Mouse (Mus musculus): ENCODE measurements around the gene Gm5244. TPM values are rescaled to one million over a fixed set of nuclear protein-coding genes. Genes with fewer than 3 reads are reported as not detected.

Gm5244 gene
- not detected in 2 replicates for polyA plus RNA-seq (2015; fragmentation: Nextera tagmentation; extraction: Ambion mirVana)

DNA sequence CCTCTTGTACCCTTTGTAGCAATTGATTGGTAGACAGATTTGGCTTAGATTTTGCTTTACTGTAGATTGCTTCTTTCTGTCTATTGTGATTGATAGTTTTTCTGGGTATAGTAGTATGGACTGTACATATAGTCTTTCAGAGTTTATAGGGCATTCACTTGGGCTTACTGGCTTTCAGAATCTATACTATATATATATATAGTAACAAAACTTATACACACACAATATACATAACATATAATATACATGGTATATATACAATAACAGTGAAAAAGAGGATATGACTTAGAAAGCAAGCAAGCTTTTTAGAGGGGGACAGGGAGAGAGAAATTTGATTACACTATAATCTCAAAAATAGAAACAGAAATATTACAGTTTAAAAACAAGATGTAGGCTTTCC, at the start of gene Gm5244:
TSS of gene Gm5244 (plus strand) at position 301 of the 400 bp plus-strand sequence.
- no peaks in the 10 kb centered on the region for H3K4me1 ChIP-seq
- H3K9ac ChIP-seq, result no peak within 1 kb of the TSS
- H3K27me3 ChIP-seq (replicated peaks), result no peaks in the 10 kb centered on the region
- H3K36me3 ChIP-seq (replicated peaks), result no peaks in the 10 kb centered on the region
- no peak within 1 kb of the TSS for H3K27ac ChIP-seq
- no peak for ATAC-seq (replicated peaks)
- no peak within 1 kb of the TSS for H3K4me2 ChIP-seq
- no peak within 1 kb of the TSS for H3K4me3 ChIP-seq
- no peaks in the 10 kb centered on the region for H3K9me3 ChIP-seq

DNA sequence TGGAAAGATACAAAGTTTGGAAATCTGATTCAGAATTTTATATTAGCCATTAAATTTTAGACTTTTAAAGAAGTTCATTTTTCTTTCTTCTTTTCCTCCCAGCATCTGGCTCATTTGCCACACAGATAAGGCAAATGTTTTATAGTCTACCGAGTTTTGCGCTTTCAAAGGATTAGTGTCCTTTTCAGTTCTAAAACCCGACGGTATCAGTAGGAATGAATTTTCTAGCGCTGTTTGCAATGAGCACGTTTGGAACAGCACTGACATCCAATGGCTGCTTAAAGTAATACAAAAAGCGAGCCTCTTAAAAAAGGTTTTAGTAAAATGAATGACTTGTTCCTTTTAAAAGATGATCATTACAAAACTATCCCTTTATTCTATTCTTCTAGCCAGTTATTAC, 49.4 kb upstream of the Gm5244 start:
- ATAC-seq (replicated peaks), result no peak
- Histone ChIP-seq H3K4me3 (peak overlapping the region; percentile 98), H3K27me3 (replicated peaks) (no peaks in the 10 kb centered on the region), H3K4me2 (peak overlapping the region; percentile 76), H3K27ac (peak overlapping the region; percentile 99), H3K4me1 (peaks cover 20% of the 10 kb centered on the region), H3K9me3 (no peaks in the 10 kb centered on the region), H3K9ac (peak overlapping the region; percentile 50), H3K36me3 (replicated peaks) (no peaks in the 10 kb centered on the region)
- WGBS, result under 1% methylated on average over 7 of the region's 7 CpGs

DNA sequence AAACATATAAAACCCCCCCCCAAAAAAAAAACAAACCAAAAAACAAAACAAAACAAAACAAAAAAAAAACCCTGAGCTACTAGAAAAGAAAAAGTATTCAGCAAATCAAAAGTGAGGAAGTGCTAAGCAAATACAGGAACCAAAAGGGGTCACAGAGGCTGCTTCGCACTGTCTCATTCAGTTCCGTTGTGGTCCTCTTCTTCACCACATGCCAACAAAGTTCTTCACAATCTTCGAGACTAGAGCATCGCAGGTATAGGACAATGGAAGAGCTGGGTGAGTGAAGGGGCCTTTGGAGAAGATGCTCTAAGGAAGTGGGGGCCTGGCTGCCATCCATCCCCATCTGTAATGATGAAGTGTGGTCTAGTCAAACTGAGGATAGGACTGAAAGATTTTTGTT, 48.1 kb upstream of the Gm5244 start:
- no peak for ATAC-seq (replicated peaks)
- H3K4me1 ChIP-seq, result peaks cover 14% of the 10 kb centered on the region
- no peak overlapping the region for H3K4me3 ChIP-seq
- WGBS, result 78% methylated on average over 4 of the region's 4 CpGs
- H3K36me3 ChIP-seq (replicated peaks), result no peaks in the 10 kb centered on the region
- H3K27me3 ChIP-seq (replicated peaks), result no peaks in the 10 kb centered on the region
- no peak overlapping the region for H3K9ac ChIP-seq
- no peaks in the 10 kb centered on the region for H3K9me3 ChIP-seq
- no peak overlapping the region for H3K4me2 ChIP-seq
- no peak overlapping the region for H3K27ac ChIP-seq

DNA sequence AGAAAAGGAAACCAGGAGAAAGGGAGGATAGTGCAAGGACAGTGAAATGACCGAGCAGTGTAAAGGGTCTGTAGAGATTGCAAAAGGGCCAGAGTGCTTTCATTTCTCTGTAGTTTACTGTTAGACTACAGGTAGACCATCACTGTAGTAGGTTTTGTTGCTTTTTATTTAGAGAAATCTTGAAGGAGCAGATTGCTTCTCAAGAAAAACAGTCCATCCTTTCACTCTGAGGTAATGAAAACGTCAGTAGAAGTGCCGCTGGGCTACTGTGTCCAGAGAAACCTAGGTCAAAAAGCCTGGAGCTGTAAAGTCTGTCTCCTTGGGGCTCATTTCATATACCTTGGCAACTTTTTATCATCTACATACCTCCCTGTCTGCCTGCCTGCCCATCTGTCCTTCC, 47.4 kb upstream of the Gm5244 start:
- Histone ChIP-seq H3K9me3 (no peaks in the 10 kb centered on the region), H3K9ac (no peak overlapping the region), H3K4me1 (peaks cover 9% of the 10 kb centered on the region; the same call in 1 of the 2 replicates), H3K4me3 (no peak overlapping the region), H3K4me2 (no peak overlapping the region), H3K27ac (no peak overlapping the region), H3K27me3 (replicated peaks) (no peaks in the 10 kb centered on the region), H3K36me3 (replicated peaks) (no peaks in the 10 kb centered on the region)
- 95% methylated on average over 3 of the region's 3 CpGs for WGBS
- ATAC-seq (replicated peaks), result no peak

DNA sequence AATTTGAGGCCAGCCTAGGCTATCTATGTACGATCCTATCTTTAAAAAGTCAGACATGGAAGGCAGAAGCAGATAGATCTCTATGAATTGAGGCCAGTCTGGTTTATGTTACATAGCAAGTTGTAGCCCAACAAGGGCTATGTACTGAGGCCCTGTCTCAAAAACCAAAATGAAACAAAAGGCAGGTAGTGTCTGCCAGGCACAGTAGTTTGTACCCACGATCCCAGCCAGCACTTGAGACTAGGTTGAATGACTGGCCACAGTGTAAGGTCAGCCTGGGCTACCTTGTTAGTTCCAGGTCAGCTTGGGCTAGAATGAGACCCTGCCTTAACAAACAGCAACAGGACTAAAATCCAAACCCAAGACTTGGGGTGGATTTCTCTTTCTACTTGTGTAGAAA, 45.9 kb upstream of the Gm5244 start:
- Histone ChIP-seq H3K27me3 (replicated peaks) (no peaks in the 10 kb centered on the region), H3K9ac (no peak overlapping the region), H3K27ac (no peak overlapping the region), H3K36me3 (replicated peaks) (no peaks in the 10 kb centered on the region), H3K4me2 (no peak overlapping the region), H3K4me3 (no peak overlapping the region), H3K9me3 (no peaks in the 10 kb centered on the region), H3K4me1 (peaks cover 9% of the 10 kb centered on the region; the same call in 1 of the 2 replicates)
- 81% methylated on average over 2 of the region's 2 CpGs for WGBS
- no peak for ATAC-seq (replicated peaks)

DNA sequence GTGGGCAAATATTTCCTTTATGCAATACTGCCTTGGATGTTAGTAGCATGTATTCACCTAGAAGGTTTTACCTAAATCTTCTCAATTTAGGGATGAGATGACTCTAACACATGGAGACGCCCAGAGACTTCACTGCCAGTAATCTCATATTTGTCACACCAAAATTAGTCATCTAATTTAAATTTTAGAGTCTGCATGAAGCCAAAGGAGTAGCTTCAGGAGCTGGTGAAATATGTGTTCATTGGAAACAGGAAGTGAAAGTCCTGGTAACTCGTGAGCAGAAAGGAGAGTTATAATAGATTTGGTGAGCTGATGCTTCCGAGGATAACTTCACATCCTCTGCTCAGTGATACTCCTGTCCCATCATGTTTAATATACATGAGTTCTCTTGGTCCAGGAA, 45.4 kb upstream of the Gm5244 start:
- Histone ChIP-seq H3K27me3 (replicated peaks) (no peaks in the 10 kb centered on the region), H3K4me1 (peaks cover 9% of the 10 kb centered on the region; the same call in 1 of the 2 replicates), H3K4me2 (no peak overlapping the region), H3K9ac (no peak overlapping the region), H3K9me3 (no peaks in the 10 kb centered on the region), H3K4me3 (no peak overlapping the region), H3K27ac (no peak overlapping the region), H3K36me3 (replicated peaks) (no peaks in the 10 kb centered on the region)
- no peak for ATAC-seq (replicated peaks)
- 81% methylated on average over 3 of the region's 3 CpGs for WGBS

DNA sequence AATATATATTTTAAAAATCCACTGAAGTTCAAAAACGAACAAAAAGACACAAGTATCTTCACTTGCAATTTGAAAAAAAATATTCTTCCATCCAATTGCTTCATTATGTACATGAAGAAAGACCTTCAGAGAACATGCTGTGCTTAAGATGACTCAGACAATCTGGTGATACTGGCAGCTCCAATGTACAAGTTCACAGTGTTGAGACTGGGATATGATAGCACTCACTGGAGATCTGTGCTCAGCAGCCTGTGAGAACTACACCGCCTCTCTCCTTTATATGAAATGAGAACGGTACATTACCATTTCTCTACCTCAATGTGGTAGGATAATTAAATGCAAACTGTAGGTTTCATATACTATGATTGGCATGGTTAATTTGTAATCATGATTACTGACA, 43.7 kb upstream of the Gm5244 start:
- Histone ChIP-seq H3K9me3 (no peaks in the 10 kb centered on the region), H3K4me2 (no peak overlapping the region), H3K4me3 (no peak overlapping the region), H3K9ac (no peak overlapping the region), H3K27ac (no peak overlapping the region), H3K36me3 (replicated peaks) (no peaks in the 10 kb centered on the region), H3K27me3 (replicated peaks) (no peaks in the 10 kb centered on the region), H3K4me1 (no peaks in the 10 kb centered on the region)
- WGBS, result 80% methylated on average over 3 of the region's 3 CpGs
- no peak for ATAC-seq (replicated peaks)

DNA sequence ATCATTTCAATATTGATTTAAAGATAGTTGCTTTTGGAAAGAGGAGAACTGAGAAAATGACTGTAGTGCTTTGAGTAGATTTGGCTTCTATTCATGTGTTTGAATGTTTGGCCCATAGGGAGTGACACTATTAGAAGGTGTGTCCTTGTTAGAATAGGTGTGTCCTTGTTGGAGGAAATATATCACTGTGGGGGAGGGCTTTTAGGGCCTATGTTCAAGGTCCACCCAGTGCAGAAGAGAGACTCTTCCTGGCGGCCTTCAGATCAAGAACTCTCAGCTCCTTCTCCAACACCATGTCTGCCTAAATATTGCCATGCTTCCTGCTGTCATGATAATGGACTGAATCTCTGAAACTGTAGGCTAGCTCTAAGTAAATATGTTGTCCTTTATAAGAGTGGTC, 42.2 kb upstream of the Gm5244 start:
- no peak for ATAC-seq (replicated peaks)
- 91% methylated on average over 1 of the region's 1 CpGs for WGBS
- Histone ChIP-seq H3K9ac (no peak overlapping the region), H3K4me1 (no peaks in the 10 kb centered on the region), H3K36me3 (replicated peaks) (no peaks in the 10 kb centered on the region), H3K27me3 (replicated peaks) (no peaks in the 10 kb centered on the region), H3K9me3 (no peaks in the 10 kb centered on the region), H3K27ac (no peak overlapping the region), H3K4me3 (no peak overlapping the region), H3K4me2 (no peak overlapping the region)

DNA sequence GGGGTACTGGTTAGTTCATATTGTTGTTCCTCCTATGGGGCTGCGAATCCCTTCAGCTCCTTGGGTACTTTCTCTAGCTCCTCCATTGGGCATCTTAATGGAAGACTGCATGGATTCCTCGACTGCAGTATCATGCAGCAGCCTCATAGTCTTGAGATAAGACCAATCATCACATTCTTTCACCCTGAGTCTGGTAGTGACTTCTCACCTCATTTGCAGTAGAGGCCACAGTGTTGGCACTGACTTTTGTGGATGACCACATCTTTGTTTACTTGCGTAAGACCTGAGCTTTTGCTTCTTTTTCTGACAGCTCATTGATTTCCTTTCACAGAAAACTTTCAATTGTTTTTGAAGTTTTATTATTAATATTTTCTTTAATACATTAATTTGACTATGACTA, 40.8 kb upstream of the Gm5244 start:
- Histone ChIP-seq H3K4me1 (no peaks in the 10 kb centered on the region), H3K9ac (no peak overlapping the region), H3K9me3 (no peaks in the 10 kb centered on the region), H3K36me3 (replicated peaks) (no peaks in the 10 kb centered on the region), H3K27me3 (replicated peaks) (no peaks in the 10 kb centered on the region), H3K4me3 (no peak overlapping the region), H3K27ac (no peak overlapping the region), H3K4me2 (no peak overlapping the region)
- 86% methylated on average over 3 of the region's 3 CpGs for WGBS
- no peak for ATAC-seq (replicated peaks)

DNA sequence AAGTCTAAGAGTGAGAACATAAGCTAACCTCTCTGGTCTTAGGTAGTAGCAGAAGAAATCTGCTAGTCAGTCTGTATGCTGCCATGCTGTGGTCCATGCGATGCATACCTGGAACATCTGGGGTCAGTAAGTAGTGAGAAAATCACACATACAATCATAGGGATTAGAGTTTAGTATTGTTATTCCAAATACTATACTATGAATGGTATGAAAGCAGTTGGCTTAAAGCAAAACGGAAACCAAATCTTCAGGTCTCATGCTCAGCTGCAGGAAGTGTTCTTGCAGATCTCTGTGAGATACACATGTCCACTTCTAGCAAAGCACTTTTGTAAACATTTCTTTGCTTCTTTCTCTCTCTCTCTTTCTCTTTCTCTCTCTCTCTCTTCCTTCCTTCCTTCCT, 40.3 kb upstream of the Gm5244 start:
- Histone ChIP-seq H3K27me3 (replicated peaks) (no peaks in the 10 kb centered on the region), H3K27ac (no peak overlapping the region), H3K4me3 (no peak overlapping the region), H3K4me1 (no peaks in the 10 kb centered on the region), H3K9me3 (no peaks in the 10 kb centered on the region), H3K36me3 (replicated peaks) (no peaks in the 10 kb centered on the region), H3K4me2 (no peak overlapping the region), H3K9ac (no peak overlapping the region)
- no peak for ATAC-seq (replicated peaks)
- 72% methylated on average over 2 of the region's 2 CpGs for WGBS

DNA sequence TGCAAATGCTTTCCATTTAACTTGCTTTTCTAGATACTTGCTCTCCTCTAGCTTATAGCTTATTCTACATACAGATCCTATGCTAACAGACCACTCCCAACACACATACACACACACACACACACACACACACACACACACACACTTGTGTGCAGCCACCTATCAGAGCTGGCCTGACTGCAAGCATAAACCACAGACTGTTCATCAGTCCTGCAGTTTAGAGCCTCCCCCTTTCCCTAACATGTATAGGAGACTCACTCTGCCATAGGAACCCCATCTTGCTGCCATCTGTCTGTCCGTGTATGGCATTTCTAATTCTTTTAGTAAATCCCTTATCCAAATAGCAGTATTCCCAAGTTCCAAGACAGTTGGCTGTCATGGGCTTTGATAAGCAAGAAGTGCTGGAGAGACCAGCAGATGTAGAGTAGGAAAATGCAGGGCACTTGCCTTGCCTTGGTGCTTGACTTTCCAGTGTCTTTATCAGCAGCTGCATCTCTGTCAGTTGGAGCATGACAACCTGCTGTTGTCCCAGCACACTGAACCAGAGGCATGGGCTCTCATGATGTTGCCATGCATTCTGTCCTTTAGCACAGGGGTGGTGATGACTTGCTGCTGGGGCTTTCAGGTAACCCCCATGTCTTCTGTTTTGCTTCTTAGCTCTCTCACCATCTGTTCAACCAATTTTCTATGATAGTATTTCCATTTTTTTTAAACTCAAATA, 33.7 kb upstream of the Gm5244 start:
- WGBS, result 61% methylated on average over 1 of the region's 1 CpGs
- H3K4me3 ChIP-seq, result no peak overlapping the region
- H3K4me1 ChIP-seq, result no peaks in the 10 kb centered on the region

DNA sequence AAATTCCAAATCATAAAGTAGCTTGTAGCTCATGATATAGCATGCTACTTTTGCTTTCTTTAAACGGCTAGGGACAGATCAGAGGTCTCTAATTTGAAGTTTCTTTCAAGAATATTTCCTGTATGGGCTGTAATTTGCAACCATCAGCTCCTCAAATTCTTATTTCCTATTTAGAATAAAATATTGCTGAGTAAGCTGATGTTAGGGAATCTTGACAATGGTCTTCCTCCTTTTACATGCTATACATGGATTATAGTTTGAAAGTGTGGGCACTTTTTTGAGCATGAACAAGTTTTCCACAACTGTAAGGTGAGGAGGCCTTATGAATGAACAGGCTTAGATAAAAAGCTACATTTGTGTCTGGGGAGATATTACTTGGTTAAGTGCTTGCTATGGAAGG, 32.6 kb upstream of the Gm5244 start:
- Histone ChIP-seq H3K4me3 (no peak overlapping the region), H3K36me3 (replicated peaks) (no peaks in the 10 kb centered on the region), H3K27me3 (replicated peaks) (no peaks in the 10 kb centered on the region), H3K4me1 (no peaks in the 10 kb centered on the region), H3K4me2 (no peak overlapping the region), H3K9ac (no peak overlapping the region), H3K27ac (no peak overlapping the region), H3K9me3 (no peaks in the 10 kb centered on the region)
- ATAC-seq (replicated peaks), result no peak
- WGBS, result 79% methylated on average over 1 of the region's 1 CpGs

More for the DNA sequence above, 33.7 kb upstream of the Gm5244 start:
- Histone ChIP-seq H3K9ac (no peak overlapping the region), H3K27ac (no peak overlapping the region), H3K36me3 (replicated peaks) (no peaks in the 10 kb centered on the region), H3K4me2 (no peak overlapping the region), H3K9me3 (no peaks in the 10 kb centered on the region), H3K27me3 (replicated peaks) (no peaks in the 10 kb centered on the region)
- no peak for ATAC-seq (replicated peaks)

DNA sequence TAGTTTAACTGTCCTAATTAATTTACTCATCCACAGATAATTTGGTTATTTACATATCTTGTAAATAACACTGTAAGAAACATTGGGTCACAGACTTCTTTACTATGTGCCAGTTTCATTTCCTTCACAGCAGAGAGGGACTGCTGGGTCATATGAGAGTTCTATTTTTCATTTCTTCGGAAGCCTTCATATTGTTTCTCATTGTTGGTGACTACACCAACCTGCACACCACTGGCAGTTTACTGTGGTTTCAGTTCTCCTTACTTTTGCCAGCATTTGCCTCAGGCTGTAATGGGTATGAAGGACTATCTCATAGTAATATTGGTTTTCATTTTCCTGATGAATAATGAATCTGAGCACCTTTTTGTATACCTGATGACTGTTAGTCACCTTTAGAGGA, 28.0 kb upstream of the Gm5244 start:
- WGBS, result 88% methylated on average over 1 of the region's 1 CpGs
- no peaks in the 10 kb centered on the region for H3K9me3 ChIP-seq
- H3K27ac ChIP-seq, result no peak overlapping the region
- no peak overlapping the region for H3K4me2 ChIP-seq
- H3K4me3 ChIP-seq, result no peak overlapping the region
- H3K36me3 ChIP-seq (replicated peaks), result no peaks in the 10 kb centered on the region
- H3K27me3 ChIP-seq (replicated peaks), result no peaks in the 10 kb centered on the region
- H3K4me1 ChIP-seq, result no peaks in the 10 kb centered on the region
- no peak overlapping the region for H3K9ac ChIP-seq
- ATAC-seq (replicated peaks), result no peak
